Mouse (Mus musculus): ENCODE data around the gene Col24a1. TPM values are rescaled to one million over a fixed set of nuclear protein-coding genes. Genes with fewer than 3 reads are reported as not detected.

Gene Col24a1
- polyA plus RNA-seq, 1 experiment from 2014 or later: 2.4 TPM

DNA sequence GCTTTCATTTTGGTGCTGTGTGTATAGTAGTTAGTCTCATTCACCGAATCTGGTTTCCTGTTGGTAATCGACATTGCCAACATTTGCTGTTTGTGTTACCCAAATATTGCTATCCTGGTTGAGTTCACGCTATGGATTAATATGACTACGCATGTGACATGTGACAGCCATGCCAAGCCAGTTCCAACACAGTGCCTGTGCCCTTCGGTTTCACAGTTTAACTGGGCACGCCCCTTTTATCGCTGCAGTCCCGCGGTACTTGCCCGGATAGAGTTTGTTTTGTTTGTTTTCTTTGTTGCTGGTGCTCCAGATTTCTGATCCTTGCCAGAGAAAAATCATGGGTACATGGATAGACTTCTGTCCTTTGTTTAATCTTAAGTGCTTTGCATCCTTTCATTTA lies 263.9 kb downstream of the Col24a1 start:
- no peak overlapping the region for H3K27ac ChIP-seq (ENCODE audit: low read length)
- WGBS: 88% methylated on average over 10 of the region's 10 CpGs
- H3K4me1 ChIP-seq (ENCODE audit: control insufficient read depth, insufficient read depth, low read length): no peaks in the 10 kb centered on the region
- H3K27me3 ChIP-seq (replicated peaks; ENCODE audit: control insufficient read depth, insufficient read depth, low read length): no peaks in the 10 kb centered on the region
- H3K9me3 ChIP-seq (ENCODE audit: control insufficient read depth, low read length): no peaks in the 10 kb centered on the region
- H3K4me2 ChIP-seq (ENCODE audit: low read depth, low read length): no peak overlapping the region
- no peaks in the 10 kb centered on the region for H3K36me3 ChIP-seq (ENCODE audit: control insufficient read depth, insufficient read depth, low read length)
- H3K9ac ChIP-seq (ENCODE audit: low read depth, low read length): no peak overlapping the region
- no peak for ATAC-seq
- H3K4me3 ChIP-seq (ENCODE audit: low read length): no peak overlapping the region

DNA sequence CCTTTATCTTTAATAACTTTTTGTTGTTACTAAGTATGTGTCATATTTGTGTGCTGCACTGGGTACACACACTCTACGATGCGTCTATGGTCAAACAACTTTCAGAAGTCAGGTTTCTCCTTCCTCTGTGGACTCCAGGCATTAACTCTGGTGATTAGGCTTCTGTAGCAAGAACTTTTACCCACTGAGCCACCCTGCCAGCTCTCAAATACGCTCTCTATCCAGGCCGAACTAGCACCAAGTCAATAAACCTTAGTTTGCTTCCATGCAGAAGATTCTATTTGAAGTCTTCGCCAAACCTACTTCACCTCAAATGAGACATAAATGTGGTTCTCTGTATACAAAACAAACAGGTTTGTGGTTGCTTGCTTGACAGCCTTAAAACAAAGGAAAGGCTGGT lies 267.4 kb downstream of the Col24a1 start:
- ATAC-seq: no peak
- no peak overlapping the region for H3K4me3 ChIP-seq (ENCODE audit: low read length)
- H3K9ac ChIP-seq (ENCODE audit: low read depth, low read length): no peak overlapping the region
- no peaks in the 10 kb centered on the region for H3K27me3 ChIP-seq (replicated peaks; ENCODE audit: control insufficient read depth, insufficient read depth, low read length)
- WGBS: 90% methylated on average over 5 of the region's 5 CpGs
- H3K27ac ChIP-seq (ENCODE audit: low read length): no peak overlapping the region
- no peaks in the 10 kb centered on the region for H3K4me1 ChIP-seq (ENCODE audit: control insufficient read depth, insufficient read depth, low read length)
- 0 out of 2 replicates have a peak, but pooled peaks cover 4% of the 10 kb centered on the region for H3K9me3 ChIP-seq (ENCODE audit: control insufficient read depth, low read length)
- H3K4me2 ChIP-seq (ENCODE audit: low read depth, low read length): no peak overlapping the region
- no peaks in the 10 kb centered on the region for H3K36me3 ChIP-seq (ENCODE audit: control insufficient read depth, insufficient read depth, low read length)

DNA sequence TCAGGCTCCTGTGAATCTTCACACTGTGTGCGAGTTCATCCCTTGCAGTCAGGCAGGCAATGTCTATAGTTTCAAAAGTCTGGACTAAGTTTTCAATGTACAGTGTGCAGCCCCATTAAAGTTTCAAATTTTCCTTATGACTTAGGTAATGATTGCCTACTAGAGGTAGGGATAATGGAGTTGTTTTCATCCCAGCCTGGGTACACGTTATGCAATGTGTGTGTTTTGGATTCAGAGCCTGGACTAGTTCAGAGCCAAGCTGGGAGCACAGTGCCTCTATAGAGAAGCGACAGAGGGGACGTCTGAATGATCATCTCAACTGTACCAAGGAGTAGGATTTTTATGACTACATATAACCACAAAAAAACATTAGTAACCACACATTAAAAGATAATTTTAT lies 267.8 kb downstream of the Col24a1 start:
- Histone ChIP-seq H3K4me1 (ENCODE audit: control insufficient read depth, insufficient read depth, low read length) (no peaks in the 10 kb centered on the region), H3K9me3 (ENCODE audit: control insufficient read depth, low read length) (0 out of 2 replicates have a peak, but pooled peaks cover 4% of the 10 kb centered on the region), H3K27ac (ENCODE audit: low read length) (no peak overlapping the region), H3K27me3 (replicated peaks; ENCODE audit: control insufficient read depth, insufficient read depth, low read length) (no peaks in the 10 kb centered on the region), H3K4me2 (ENCODE audit: low read depth, low read length) (no peak overlapping the region), H3K4me3 (ENCODE audit: low read length) (no peak overlapping the region), H3K9ac (ENCODE audit: low read depth, low read length) (no peak overlapping the region), H3K36me3 (ENCODE audit: control insufficient read depth, insufficient read depth, low read length) (no peaks in the 10 kb centered on the region)
- ATAC-seq: no peak
- 85% methylated on average over 4 of the region's 4 CpGs for WGBS

DNA sequence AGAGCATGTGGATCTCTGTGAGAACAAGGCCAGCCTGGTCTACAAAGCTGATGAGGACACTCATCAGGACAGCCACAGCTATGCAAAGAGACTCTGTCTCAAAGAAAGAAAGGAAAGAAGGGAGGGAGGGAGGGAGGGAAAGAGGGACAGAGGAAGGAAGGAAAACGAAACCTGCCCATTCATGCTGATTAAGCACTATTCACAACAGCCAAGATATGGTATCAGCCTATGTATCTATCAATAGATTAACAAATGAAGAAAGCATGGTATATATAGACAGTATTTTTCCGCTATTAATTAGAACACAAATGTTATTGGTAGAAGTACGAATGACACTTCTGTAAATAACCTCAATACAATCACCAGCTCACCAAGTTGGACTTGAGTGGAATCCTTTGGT lies 282.2 kb downstream of the Col24a1 start:
- Histone ChIP-seq H3K4me2 (ENCODE audit: low read depth, low read length) (no peak overlapping the region), H3K9me3 (ENCODE audit: control insufficient read depth, low read length) (no peaks in the 10 kb centered on the region), H3K4me3 (ENCODE audit: low read length) (no peak overlapping the region), H3K9ac (ENCODE audit: low read depth, low read length) (no peak overlapping the region), H3K27me3 (replicated peaks; ENCODE audit: control insufficient read depth, insufficient read depth, low read length) (no peaks in the 10 kb centered on the region), H3K36me3 (ENCODE audit: control insufficient read depth, insufficient read depth, low read length) (0 out of 2 replicates have a peak, but pooled peaks cover 7% of the 10 kb centered on the region), H3K4me1 (ENCODE audit: control insufficient read depth, insufficient read depth, low read length) (peaks cover 12% of the 10 kb centered on the region), H3K27ac (ENCODE audit: low read length) (no peak overlapping the region)
- WGBS: 86% methylated on average over 3 of the region's 3 CpGs
- no peak for ATAC-seq

DNA sequence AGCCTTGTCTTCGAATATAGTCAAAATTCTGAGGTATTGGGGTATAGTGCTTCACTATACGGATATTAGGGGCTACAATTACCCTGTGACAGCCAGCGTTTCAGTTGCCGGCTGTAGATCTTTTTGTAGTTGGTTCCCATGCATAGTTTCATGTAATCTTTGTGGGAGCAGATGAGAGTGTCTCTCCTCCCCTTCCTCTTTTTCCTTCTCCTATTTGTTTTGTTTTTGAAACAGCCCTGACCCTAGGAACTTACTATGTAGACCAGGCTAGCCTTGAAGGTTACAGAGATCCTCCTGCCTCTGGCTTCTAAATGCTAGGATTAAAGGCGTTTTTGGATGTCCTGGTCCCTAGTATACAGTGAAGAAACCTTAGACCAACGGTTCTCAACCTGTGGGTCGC lies 283.1 kb downstream of the Col24a1 start:
- WGBS: 83% methylated on average over 7 of the region's 7 CpGs
- H3K9me3 ChIP-seq (ENCODE audit: control insufficient read depth, low read length): no peaks in the 10 kb centered on the region
- H3K9ac ChIP-seq (ENCODE audit: low read depth, low read length): no peak overlapping the region
- H3K36me3 ChIP-seq (ENCODE audit: control insufficient read depth, insufficient read depth, low read length): 0 out of 2 replicates have a peak, but pooled peaks cover 7% of the 10 kb centered on the region
- peak; percentile 18 for ATAC-seq
- H3K27ac ChIP-seq (ENCODE audit: low read length): no peak overlapping the region
- H3K4me1 ChIP-seq (ENCODE audit: control insufficient read depth, insufficient read depth, low read length): peaks cover 12% of the 10 kb centered on the region
- no peaks in the 10 kb centered on the region for H3K27me3 ChIP-seq (replicated peaks; ENCODE audit: control insufficient read depth, insufficient read depth, low read length)
- H3K4me2 ChIP-seq (ENCODE audit: low read depth, low read length): no peak overlapping the region
- no peak overlapping the region for H3K4me3 ChIP-seq (ENCODE audit: low read length)

DNA sequence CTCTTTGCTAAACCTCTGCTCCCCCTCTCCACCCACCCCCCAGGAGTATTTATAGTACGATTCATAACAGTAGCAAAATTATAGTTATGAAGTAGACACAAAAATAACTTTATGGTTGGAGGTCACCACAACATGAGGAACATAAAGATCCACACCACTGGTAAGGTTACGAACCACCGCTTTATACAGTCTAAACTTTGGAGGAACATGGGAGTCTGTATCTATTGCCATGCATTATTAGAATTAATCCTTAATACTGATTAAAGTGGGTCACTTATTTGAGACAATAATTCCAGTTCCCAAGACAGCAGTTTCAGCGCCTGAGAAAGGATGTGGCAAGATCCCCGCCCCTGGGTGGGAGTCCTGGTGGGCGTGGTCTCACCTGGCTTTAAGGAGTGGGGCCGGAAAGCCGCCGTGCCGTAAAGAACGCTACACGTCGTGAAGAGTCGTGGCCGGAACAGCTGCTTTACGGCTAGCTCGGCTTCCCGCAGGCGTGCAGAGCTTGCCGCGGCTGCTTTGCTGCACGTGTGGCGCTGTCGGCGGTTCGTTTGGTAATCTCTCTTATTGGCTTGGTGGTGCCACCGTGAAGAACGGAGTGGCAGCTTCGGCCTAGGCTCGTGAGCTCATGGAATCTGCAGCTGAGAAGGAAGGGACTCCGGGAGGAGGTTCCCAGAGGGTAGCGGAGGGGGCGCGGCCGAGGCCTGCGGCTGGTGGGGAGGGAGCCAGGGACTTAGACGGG lies 283.6 kb downstream of the Col24a1 start, which contains the start of gene Znhit6:
Znhit6 (plus strand) TSS at position 463 of the 739 bp plus-strand sequence.
- Histone ChIP-seq H3K4me3 (ENCODE audit: low read length) (peak within 1 kb of the TSS; percentile 75), H3K27me3 (replicated peaks; ENCODE audit: control insufficient read depth, insufficient read depth, low read length) (no peaks in the 10 kb centered on the region), H3K9me3 (ENCODE audit: control insufficient read depth, low read length) (no peaks in the 10 kb centered on the region), H3K9ac (ENCODE audit: low read depth, low read length) (peak within 1 kb of the TSS; percentile 70), H3K4me1 (ENCODE audit: control insufficient read depth, insufficient read depth, low read length) (peaks cover 12% of the 10 kb centered on the region), H3K36me3 (ENCODE audit: control insufficient read depth, insufficient read depth, low read length) (0 out of 2 replicates have a peak, but pooled peaks cover 7% of the 10 kb centered on the region), H3K4me2 (ENCODE audit: low read depth, low read length) (peak within 1 kb of the TSS; percentile 87), H3K27ac (ENCODE audit: low read length) (peak within 1 kb of the TSS; percentile 38)
- ATAC-seq: peak; percentile 90
- WGBS: 6% methylated on average over 37 of the region's 37 CpGs

DNA sequence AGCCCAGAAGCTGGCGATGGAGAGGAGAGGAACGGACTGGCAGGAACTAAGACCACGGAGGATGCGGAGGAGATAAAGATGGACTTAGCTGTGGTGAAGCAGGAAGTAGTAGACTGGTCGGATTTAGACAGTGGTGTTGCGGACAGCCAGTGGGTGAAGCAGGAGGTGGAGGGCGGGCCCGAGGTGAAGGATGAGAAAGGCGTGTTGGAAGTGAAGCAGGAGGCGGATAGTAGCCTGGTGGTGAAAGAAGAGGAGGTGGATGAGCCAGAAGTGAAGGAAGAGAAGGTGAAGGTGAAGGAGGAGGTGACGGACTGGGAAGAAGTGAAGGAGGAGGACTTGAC lies 284.2 kb downstream of the Col24a1 start:
- peak overlapping the region; percentile 87 for H3K4me2 ChIP-seq (ENCODE audit: low read depth, low read length)
- H3K36me3 ChIP-seq (ENCODE audit: control insufficient read depth, insufficient read depth, low read length): 0 out of 2 replicates have a peak, but pooled peaks cover 7% of the 10 kb centered on the region
- H3K4me1 ChIP-seq (ENCODE audit: control insufficient read depth, insufficient read depth, low read length): peaks cover 12% of the 10 kb centered on the region
- H3K27me3 ChIP-seq (replicated peaks; ENCODE audit: control insufficient read depth, insufficient read depth, low read length): no peaks in the 10 kb centered on the region
- peak overlapping the region; percentile 38 for H3K27ac ChIP-seq (ENCODE audit: low read length)
- H3K9me3 ChIP-seq (ENCODE audit: control insufficient read depth, low read length): no peaks in the 10 kb centered on the region
- WGBS: 0% methylated on average over 11 of the region's 11 CpGs
- H3K9ac ChIP-seq (ENCODE audit: low read depth, low read length): peak overlapping the region; percentile 70
- peak; percentile 72 for ATAC-seq
- peak overlapping the region; percentile 75 for H3K4me3 ChIP-seq (ENCODE audit: low read length)

DNA sequence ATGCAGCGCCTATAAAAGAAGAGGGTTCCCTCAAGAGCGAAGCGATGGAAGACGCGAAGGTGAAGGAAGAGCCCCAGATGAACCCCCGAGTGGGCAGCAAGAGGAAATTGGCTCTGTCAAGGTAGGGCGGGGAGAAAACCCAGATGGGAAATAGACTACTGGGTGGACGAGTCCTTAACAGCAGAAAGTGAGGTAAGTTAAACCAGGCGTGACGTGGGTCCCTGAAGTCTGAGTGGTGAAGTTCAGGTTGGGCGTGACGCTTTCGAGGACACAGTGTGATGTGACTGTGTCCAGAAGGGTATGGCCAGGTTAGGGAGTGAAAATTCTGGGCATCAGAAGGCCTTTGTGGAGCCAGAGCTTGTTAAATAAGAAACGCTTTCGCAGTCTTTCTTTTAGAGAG lies 284.6 kb downstream of the Col24a1 start:
- Histone ChIP-seq H3K36me3 (ENCODE audit: control insufficient read depth, insufficient read depth, low read length) (0 out of 2 replicates have a peak, but pooled peaks cover 7% of the 10 kb centered on the region), H3K4me1 (ENCODE audit: control insufficient read depth, insufficient read depth, low read length) (peaks cover 12% of the 10 kb centered on the region), H3K9me3 (ENCODE audit: control insufficient read depth, low read length) (no peaks in the 10 kb centered on the region), H3K9ac (ENCODE audit: low read depth, low read length) (peak overlapping the region; percentile 70), H3K27me3 (replicated peaks; ENCODE audit: control insufficient read depth, insufficient read depth, low read length) (no peaks in the 10 kb centered on the region), H3K4me3 (ENCODE audit: low read length) (peak overlapping the region; percentile 75), H3K27ac (ENCODE audit: low read length) (no peak overlapping the region), H3K4me2 (ENCODE audit: low read depth, low read length) (peak overlapping the region; percentile 87)
- 27% methylated on average over 15 of the region's 15 CpGs for WGBS
- 0 out of 2 replicates have a peak, but pooled peaks have one; percentile 17 for ATAC-seq

DNA sequence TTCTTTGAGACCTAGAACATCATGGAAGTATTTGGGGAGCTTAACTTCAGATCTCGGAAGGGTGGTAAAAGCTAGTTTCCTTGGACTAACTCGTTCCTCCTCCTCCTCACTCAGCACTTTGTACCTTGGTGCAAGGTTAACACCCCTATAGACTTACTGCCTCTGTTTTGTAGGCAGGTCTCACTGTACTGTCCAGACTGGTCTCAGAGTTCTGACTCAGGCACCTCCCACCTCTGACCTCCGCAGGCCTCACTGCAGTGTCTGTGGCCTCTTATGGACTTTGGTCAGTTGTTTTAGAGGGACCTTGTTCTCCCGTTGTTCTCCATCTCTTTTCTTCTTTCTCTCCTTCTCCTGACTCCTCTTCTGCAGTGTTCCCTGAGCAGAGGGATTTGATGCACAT lies 290.8 kb downstream of the Col24a1 start:
- H3K36me3 ChIP-seq (ENCODE audit: control insufficient read depth, insufficient read depth, low read length): peaks cover 17% of the 10 kb centered on the region
- no peak overlapping the region for H3K9ac ChIP-seq (ENCODE audit: low read depth, low read length)
- H3K4me1 ChIP-seq (ENCODE audit: control insufficient read depth, insufficient read depth, low read length): no peaks in the 10 kb centered on the region
- no peak overlapping the region for H3K27ac ChIP-seq (ENCODE audit: low read length)
- H3K27me3 ChIP-seq (replicated peaks; ENCODE audit: control insufficient read depth, insufficient read depth, low read length): no peaks in the 10 kb centered on the region
- WGBS: 80% methylated on average over 4 of the region's 4 CpGs
- H3K9me3 ChIP-seq (ENCODE audit: control insufficient read depth, low read length): no peaks in the 10 kb centered on the region
- no peak overlapping the region for H3K4me3 ChIP-seq (ENCODE audit: low read length)
- H3K4me2 ChIP-seq (ENCODE audit: low read depth, low read length): no peak overlapping the region
- peak; percentile 59; the same call in 1 of the 2 replicates for ATAC-seq

Data from intestine, embryonic 16.5 days (tissue).